Mouse (Mus musculus) MEL (cell line): ENCODE measurements around the gene Cela3b. TPM values are rescaled to one million over a fixed set of nuclear protein-coding genes. Genes with fewer than 3 reads are reported as not detected.

Experiments used
- DNase-seq: peaks from one replicate; pipeline ENCODE4 v3.0.0; 2011; ENCODE audit warnings: low read depth, low spot score
- H3K27ac ChIP-seq: 2 replicates; pipeline ENCODE4 v1.5.1; 2012; ENCODE audit warnings: low read depth, mild to moderate bottlenecking, control low read depth, low read length, moderate library complexity; ENCODE audit not compliant: control insufficient read depth
- H3K27me3 ChIP-seq, 2 experiments: fragments of 150-350 bp in 1 of 2; sonication (generic) in 1 of 2; 2 replicates each; pipeline ENCODE4 v1.6.1; 2012; ENCODE audit warnings: low read length in 2 of 2, mild to moderate bottlenecking in 2 of 2, improper control_type of control experiment in 1 of 2, moderate library complexity in 1 of 2; ENCODE audit not compliant: insufficient read depth in 2 of 2, control insufficient read depth in 1 of 2
- H3K36me3 ChIP-seq, 2 experiments: 2 replicates each; pipeline ENCODE4 v1.6.1; 2012 to 2014; ENCODE audit warnings: low read length in 2 of 2, improper control_type of control experiment in 1 of 2, inconsistent platforms in 1 of 2, mild to moderate bottlenecking in 1 of 2; ENCODE audit not compliant: insufficient read depth in 2 of 2, control insufficient read depth in 1 of 2
- H3K4me1 ChIP-seq, 2 experiments: fragments of 150-350 bp in 1 of 2; sonication (generic) in 1 of 2; 2 replicates each; pipeline ENCODE4 v1.6.1; 2012; ENCODE audit warnings: low read length in 2 of 2, improper control_type of control experiment in 1 of 2, mild to moderate bottlenecking in 1 of 2; ENCODE audit not compliant: insufficient read depth in 2 of 2, control insufficient read depth in 1 of 2
- H3K4me3 ChIP-seq, 2 experiments: fragments of 150-350 bp in 1 of 2; sonication (generic) in 1 of 2; 2 replicates each; pipeline ENCODE4 v1.5.1; 2012; ENCODE audit warnings: low read depth in 2 of 2, low read length in 2 of 2, mild to moderate bottlenecking in 2 of 2, moderate library complexity in 2 of 2, control low read depth in 1 of 2, improper control_type of control experiment in 1 of 2; ENCODE audit not compliant: control insufficient read depth in 1 of 2, insufficient read depth in 1 of 2
- H3K79me2 ChIP-seq: 2 replicates; pipeline ENCODE4 v1.6.1; 2012; ENCODE audit warnings: mild to moderate bottlenecking, low read length, moderate library complexity; ENCODE audit not compliant: control insufficient read depth, poor library complexity, insufficient read depth
- H3K9ac ChIP-seq: 2 replicates; pipeline ENCODE4 v1.6.1; 2012; ENCODE audit warnings: low read depth, mild to moderate bottlenecking, control low read depth, low read length, moderate library complexity; ENCODE audit not compliant: control insufficient read depth, poor library complexity, severe bottlenecking
- H3K9me3 ChIP-seq: fragments of 150-350 bp; sonication (generic); replicated peaks from 2 replicates; pipeline ENCODE4 v1.6.1; 2012; ENCODE audit warnings: mild to moderate bottlenecking, low read length, improper control_type of control experiment, moderate library complexity; ENCODE audit not compliant: insufficient read depth
- BHLHE40 ChIP-seq: IDR thresholded peaks from 2 replicates; pipeline ENCODE4 v1.6.1; 2012; ENCODE audit warnings: low read depth, mild to moderate bottlenecking, inconsistent platforms, low read length, improper control_type of control experiment, borderline replicate concordance
- CTCF ChIP-seq, 3 experiments: IDR thresholded peaks in 2 of 3; conservative IDR thresholded peaks in 1 of 3; 2 replicates each; pipeline ENCODE4 v1.5.1; 2011 to 2012; ENCODE audit warnings: low read length in 3 of 3, low read depth in 2 of 3, mild to moderate bottlenecking in 2 of 3, improper control_type of control experiment in 1 of 3, inconsistent platforms in 1 of 3, mixed read lengths in 1 of 3, moderate library complexity in 1 of 3; ENCODE audit not compliant: control insufficient read depth in 1 of 3, insufficient read depth in 1 of 3, poor library complexity in 1 of 3, severe bottlenecking in 1 of 3
- GATA1 ChIP-seq: IDR thresholded peaks from 2 replicates; pipeline ENCODE4 v1.6.1; 2011; ENCODE audit warnings: low read depth, low read length, improper control_type of control experiment
- HCFC1 ChIP-seq: IDR thresholded peaks from 2 replicates; pipeline ENCODE4 v1.6.1; 2012; ENCODE audit warnings: low read depth, mild to moderate bottlenecking, inconsistent platforms, low read length, improper control_type of control experiment, moderate library complexity
- JUND ChIP-seq: IDR thresholded peaks from 2 replicates; pipeline ENCODE4 v1.6.1; 2011; ENCODE audit warnings: low read depth, mild to moderate bottlenecking, improper control_type of control experiment, low read length
- MAX ChIP-seq: IDR thresholded peaks from 2 replicates; pipeline ENCODE4 v1.6.1; 2011; ENCODE audit warnings: low read length, improper control_type of control experiment
- MEF2A ChIP-seq: IDR thresholded peaks from 2 replicates; pipeline ENCODE4 v1.6.1; 2014; ENCODE audit warnings: low read depth, mild to moderate bottlenecking, inconsistent platforms, low read length, improper control_type of control experiment; ENCODE audit not compliant: poor library complexity, insufficient replicate concordance, severe bottlenecking; ENCODE audit errors: extremely low read depth
- MYB ChIP-seq: IDR thresholded peaks from 2 replicates; pipeline ENCODE4 v1.6.1; 2011; ENCODE audit warnings: mild to moderate bottlenecking, low read depth, low read length, improper control_type of control experiment
- NELFE ChIP-seq: IDR thresholded peaks from 2 replicates; pipeline ENCODE4 v1.6.1; 2011; ENCODE audit warnings: low read depth, low read length, improper control_type of control experiment
- SIN3A ChIP-seq: IDR thresholded peaks from 2 replicates; pipeline ENCODE4 v1.6.1; 2012; ENCODE audit warnings: low read length, improper control_type of control experiment, inconsistent platforms
- TAL1 ChIP-seq: IDR thresholded peaks from 2 replicates; pipeline ENCODE4 v1.6.1; 2012; ENCODE audit warnings: mild to moderate bottlenecking, inconsistent platforms, low read length, moderate library complexity, mixed read lengths
- TBP ChIP-seq: IDR thresholded peaks from 2 replicates; pipeline ENCODE4 v1.8.0; 2011; ENCODE audit warnings: low read depth, low read length, improper control_type of control experiment
- USF2 ChIP-seq, 2 experiments: IDR thresholded peaks; 2 replicates each; pipeline ENCODE4 v1.6.1; 2011 to 2012; ENCODE audit warnings: improper control_type of control experiment in 2 of 2, low read length in 2 of 2, borderline replicate concordance in 1 of 2, inconsistent platforms in 1 of 2, low read depth in 1 of 2, mild to moderate bottlenecking in 1 of 2; ENCODE audit not compliant: insufficient read depth in 1 of 2
- ZMIZ1 ChIP-seq: IDR thresholded peaks from 2 replicates; pipeline ENCODE4 v1.6.1; 2012; ENCODE audit warnings: low read depth, mild to moderate bottlenecking, inconsistent platforms, low read length, improper control_type of control experiment, moderate library complexity
- polyA plus RNA-seq, 2 experiments: library from polyadenylated mRNA; stranded (reverse) in 1 of 2; unstranded in 1 of 2; fragments of >175 nt in 1 of 2; fragments of >200 nt in 1 of 2; gene quantifications; 2 replicates each; pipeline versions ENCODE4 v1.2.1 to v1.2.4; 2012; ENCODE audit warnings: low replicate concordance in 2 of 2, low read depth in 1 of 2; ENCODE audit not compliant: insufficient read length in 2 of 2, insufficient read depth in 1 of 2, missing spikeins in 1 of 2
- total RNA-seq: library from RNA; depleted of rRNA; stranded (reverse); fragments of 300-350 nt; gene quantifications from 2 replicates; pipeline ENCODE4 v1.2.3, GENCODE M21; 2012

The Cela3b gene
- total and polyA plus RNA-seq, 3 experiments, result not detected

GRCm38 (mm10) chr4:137477611-137478010 is 47.3 kb upstream of the Cela3b start:
- H3K27me3 ChIP-seq, result no peaks in the 10 kb centered on the region
- no peaks in the 10 kb centered on the region for H3K4me1 ChIP-seq
- no peak overlapping the region for H3K27ac ChIP-seq
- no peaks in the 10 kb centered on the region for H3K79me2 ChIP-seq
- H3K4me3 ChIP-seq, result no peak overlapping the region
- TF ChIP-seq GATA1, result no peak
- TF ChIP-seq CTCF (IDR thresholded peaks at IDR 0.05 in 2 of 3, conservative IDR thresholded peaks at IDR 0.05 in 1 of 3; ENCODE audit: control insufficient read depth in 1 of 3, insufficient read depth in 1 of 3, low read depth in 2 of 3, low read length in 3 of 3, poor library complexity in 1 of 3, severe bottlenecking in 1 of 3), result no peak
- TF ChIP-seq NELFE, result no peak
- no peak for TF ChIP-seq USF2 (IDR thresholded peaks at IDR 0.05; ENCODE audit: borderline replicate concordance in 1 of 2, insufficient read depth in 1 of 2, low read depth in 1 of 2, low read length in 2 of 2)
- TF ChIP-seq TBP, result no peak
- TF ChIP-seq SIN3A, result no peak
- TF ChIP-seq HCFC1, result no peak
- TF ChIP-seq TAL1, result no peak
- TF ChIP-seq MEF2A, result no peak
- TF ChIP-seq JUND, result no peak
- no peak for TF ChIP-seq MYB
- TF ChIP-seq BHLHE40, result no peak
- TF ChIP-seq ZMIZ1, result no peak
- no peaks in the 10 kb centered on the region for H3K9me3 ChIP-seq
- H3K9ac ChIP-seq, result no peak overlapping the region
- DNase-seq, result no peak
- no peaks in the 10 kb centered on the region for H3K36me3 ChIP-seq

- H3K9ac ChIP-seq, result no peak overlapping the region
- no peaks in the 10 kb centered on the region for H3K27me3 ChIP-seq
- no peaks in the 10 kb centered on the region for H3K4me1 ChIP-seq
Observed at GRCm38 (mm10) chr4:137476761-137477237, 46.5 kb upstream of the Cela3b start.

More at GRCm38 (mm10) chr4:137476761-137477237, 46.5 kb upstream of the Cela3b start:
- no peak overlapping the region for H3K27ac ChIP-seq
- no peak for DNase-seq
- H3K36me3 ChIP-seq, result no peaks in the 10 kb centered on the region
- no peak overlapping the region for H3K4me3 ChIP-seq
- H3K9me3 ChIP-seq, result no peaks in the 10 kb centered on the region
- no peak for TF ChIP-seq JUND
- TF ChIP-seq MAX, result no peak
- TF ChIP-seq NELFE, result no peak
- no peak for TF ChIP-seq TAL1
- no peaks in the 10 kb centered on the region for H3K79me2 ChIP-seq
